Mouse (Mus musculus): ENCODE data around the gene Abcf3. TPM values are rescaled to one million over a fixed set of nuclear protein-coding genes. Genes with fewer than 3 reads are reported as not detected.

Abcf3 gene
- polyA plus RNA-seq, 1 experiment from 2014 or later = 36.3 TPM

DNA sequence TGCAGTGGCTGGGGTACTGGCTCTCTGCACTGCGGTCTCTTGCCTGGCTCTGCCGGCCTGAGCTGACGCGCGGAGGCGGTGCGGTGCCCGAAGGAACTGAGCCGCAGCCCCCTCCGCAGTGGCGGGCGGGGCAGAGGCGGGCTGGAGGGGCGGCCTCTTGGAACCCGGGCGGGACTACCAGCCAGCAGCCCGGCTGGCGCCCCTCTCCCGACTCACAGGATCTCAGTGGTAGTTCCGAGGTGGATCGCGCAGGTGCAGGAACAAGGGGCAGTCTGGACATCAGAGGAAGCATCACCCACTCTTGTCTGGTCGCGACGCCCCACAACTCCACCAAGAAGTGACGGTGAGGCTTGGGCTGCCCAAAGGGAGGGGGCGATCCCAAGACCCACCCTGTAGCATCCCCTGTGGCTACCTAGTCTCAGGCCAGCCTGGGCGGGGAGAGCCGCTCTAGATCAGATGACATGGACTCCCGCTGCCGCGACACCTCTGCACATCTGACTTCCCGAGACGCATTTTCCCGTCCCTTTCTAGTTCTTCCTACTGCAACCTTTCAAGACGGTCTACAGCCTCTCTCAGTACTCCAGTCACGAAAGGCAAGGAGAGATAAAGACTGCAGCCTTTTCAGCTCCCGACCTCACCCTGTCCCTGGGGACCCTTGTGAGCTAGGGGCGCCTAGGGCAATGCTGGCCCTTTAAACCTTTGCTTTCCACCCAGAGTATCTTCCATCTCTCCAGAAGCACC, 41.7 kb downstream of the Abcf3 start:
- H3K36me3 ChIP-seq (ENCODE audit: insufficient read depth, low read length) = no peaks in the 10 kb centered on the region
- no peak overlapping the region for H3K9ac ChIP-seq (replicated peaks; ENCODE audit: low read depth)
- H3K4me3 ChIP-seq (ENCODE audit: low read depth, low read length) = peak overlapping the region; percentile 40
- peak; percentile 38 for ATAC-seq
- H3K9me3 ChIP-seq (ENCODE audit: low read length) = no peaks in the 10 kb centered on the region
- H3K27me3 ChIP-seq (replicated peaks; ENCODE audit: insufficient read depth, low read length) = peaks cover 40% of the 10 kb centered on the region
- H3K4me2 ChIP-seq (replicated peaks; ENCODE audit: low read depth, low read length) = peak overlapping the region; percentile 60
- under 1% methylated on average over 32 of the region's 39 CpGs for WGBS
- no peak for DNase-seq (ENCODE audit: low spot score)
- H3K4me1 ChIP-seq (ENCODE audit: insufficient read depth, low read depth, low read length) = no peaks in the 10 kb centered on the region; the same call in 1 of the 2 replicates
- no peak overlapping the region for H3K27ac ChIP-seq (ENCODE audit: low read length)
- TF ChIP-seq EP300 (IDR thresholded peaks at IDR 0.05) (no peak), CTCF (IDR thresholded peaks at IDR 0.05) (no peak)

- ATAC-seq (no peak), DNase-seq (ENCODE audit: low spot score) (no peak)
- Histone ChIP-seq H3K4me3 (ENCODE audit: low read depth, low read length) (peak overlapping the region; percentile 40; the same call in 1 of the 2 replicates), H3K4me1 (ENCODE audit: insufficient read depth, low read depth, low read length) (no peaks in the 10 kb centered on the region; the same call in 1 of the 2 replicates), H3K4me2 (replicated peaks; ENCODE audit: low read depth, low read length) (peak overlapping the region; percentile 60; the same call in 1 of the 2 replicates), H3K36me3 (ENCODE audit: insufficient read depth, low read length) (no peaks in the 10 kb centered on the region), H3K27ac (ENCODE audit: low read length) (no peak overlapping the region), H3K27me3 (replicated peaks; ENCODE audit: insufficient read depth, low read length) (peaks cover 40% of the 10 kb centered on the region), H3K9me3 (ENCODE audit: low read length) (no peaks in the 10 kb centered on the region), H3K9ac (replicated peaks; ENCODE audit: low read depth) (no peak overlapping the region)
- TF ChIP-seq EP300 (IDR thresholded peaks at IDR 0.05) (no peak), CTCF (IDR thresholded peaks at IDR 0.05) (no peak)
- WGBS = 6% methylated on average over 17 of the region's 17 CpGs
Measured at GRCm38 (mm10) chr16:20590680-20591038, 42.3 kb downstream of the Abcf3 start.

- no peak for TF ChIP-seq CTCF (IDR thresholded peaks at IDR 0.05)
- no peak for TF ChIP-seq EP300 (IDR thresholded peaks at IDR 0.05)
Measured at GRCm38 (mm10) chr16:20591076-20591705, 42.8 kb downstream of the Abcf3 start.

DNA sequence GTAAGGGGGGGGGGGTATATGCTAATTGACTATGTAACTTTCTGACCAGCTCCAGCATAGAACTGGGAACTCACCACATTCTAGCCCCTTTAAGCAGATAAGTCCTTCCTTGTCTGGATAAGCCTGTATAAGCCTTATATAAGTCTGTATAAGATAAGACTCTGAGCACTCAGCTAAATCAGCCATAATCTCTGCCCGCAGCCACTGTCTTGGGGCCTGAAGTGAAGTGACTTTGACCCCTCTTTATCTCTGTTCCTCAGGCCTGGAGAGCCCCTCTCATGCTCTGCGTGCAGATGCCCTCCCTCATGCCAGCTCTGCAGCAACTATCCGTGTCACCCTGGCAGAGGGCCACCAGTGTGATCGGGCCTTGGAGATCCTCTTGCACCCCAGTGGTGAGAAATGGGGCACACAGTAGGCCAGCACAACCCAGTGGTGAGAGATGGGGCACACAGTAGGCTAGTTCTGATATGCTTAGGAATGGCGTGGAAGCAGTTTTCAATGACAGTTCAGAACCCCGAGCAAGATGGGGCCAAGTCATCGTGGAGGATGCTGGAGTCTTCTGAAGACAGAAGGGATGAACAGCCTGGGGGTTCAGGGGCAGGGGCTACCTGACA, 46.8 kb downstream of the Abcf3 start:
- Histone ChIP-seq H3K4me2 (replicated peaks; ENCODE audit: low read depth, low read length) (no peak overlapping the region), H3K4me1 (ENCODE audit: insufficient read depth, low read depth, low read length) (no peaks in the 10 kb centered on the region; the same call in 1 of the 2 replicates), H3K4me3 (ENCODE audit: low read depth, low read length) (no peak overlapping the region), H3K27me3 (replicated peaks; ENCODE audit: insufficient read depth, low read length) (peaks cover 25% of the 10 kb centered on the region), H3K27ac (ENCODE audit: low read length) (no peak overlapping the region), H3K9ac (replicated peaks; ENCODE audit: low read depth) (no peak overlapping the region), H3K36me3 (ENCODE audit: insufficient read depth, low read length) (no peaks in the 10 kb centered on the region), H3K9me3 (ENCODE audit: low read length) (no peaks in the 10 kb centered on the region)
- ATAC-seq (no peak), DNase-seq (ENCODE audit: low spot score) (no peak)
- TF ChIP-seq EP300 (IDR thresholded peaks at IDR 0.05) (no peak), CTCF (IDR thresholded peaks at IDR 0.05) (no peak)
- 79% methylated on average over 7 of the region's 7 CpGs for WGBS

More at GRCm38 (mm10) chr16:20591076-20591705, 42.8 kb downstream of the Abcf3 start:
- Histone ChIP-seq H3K27me3 (replicated peaks; ENCODE audit: insufficient read depth, low read length) (peaks cover 40% of the 10 kb centered on the region), H3K9ac (replicated peaks; ENCODE audit: low read depth) (no peak overlapping the region), H3K36me3 (ENCODE audit: insufficient read depth, low read length) (no peaks in the 10 kb centered on the region), H3K27ac (ENCODE audit: low read length) (no peak overlapping the region), H3K4me1 (ENCODE audit: insufficient read depth, low read depth, low read length) (no peaks in the 10 kb centered on the region; the same call in 1 of the 2 replicates), H3K9me3 (ENCODE audit: low read length) (no peaks in the 10 kb centered on the region), H3K4me2 (replicated peaks; ENCODE audit: low read depth, low read length) (no peak overlapping the region; the same call in 1 of the 2 replicates), H3K4me3 (ENCODE audit: low read depth, low read length) (no peak overlapping the region)
- WGBS = 5% methylated on average over 47 of the region's 48 CpGs
- no peak for ATAC-seq
- no peak for DNase-seq (ENCODE audit: low spot score)

DNA sequence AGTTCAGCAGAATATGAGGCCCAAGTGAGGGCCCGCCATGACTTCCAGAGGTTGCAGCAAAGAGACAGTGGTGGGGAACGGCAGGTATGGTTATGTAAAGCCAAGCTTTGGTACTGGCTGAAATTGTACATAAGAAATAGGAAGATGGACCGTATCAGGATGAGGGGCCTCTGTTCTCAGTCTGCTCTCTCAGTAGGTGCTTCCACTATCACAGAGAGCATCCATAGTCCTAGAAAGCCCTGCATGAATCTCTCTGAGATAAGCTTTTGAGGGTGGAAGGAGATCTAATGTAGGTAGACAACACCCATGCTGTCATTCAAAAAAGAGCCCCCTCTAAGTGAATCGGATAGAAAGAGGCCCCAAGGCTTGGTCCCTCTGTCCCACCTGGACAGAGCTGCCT, 47.4 kb downstream of the Abcf3 start:
- Histone ChIP-seq H3K4me3 (ENCODE audit: low read depth, low read length) (no peak overlapping the region), H3K4me1 (ENCODE audit: insufficient read depth, low read depth, low read length) (no peaks in the 10 kb centered on the region), H3K9ac (replicated peaks; ENCODE audit: low read depth) (no peak overlapping the region), H3K9me3 (ENCODE audit: low read length) (no peaks in the 10 kb centered on the region), H3K4me2 (replicated peaks; ENCODE audit: low read depth, low read length) (no peak overlapping the region), H3K27me3 (replicated peaks; ENCODE audit: insufficient read depth, low read length) (peaks cover 19% of the 10 kb centered on the region), H3K36me3 (ENCODE audit: insufficient read depth, low read length) (no peaks in the 10 kb centered on the region), H3K27ac (ENCODE audit: low read length) (no peak overlapping the region)
- DNase-seq (ENCODE audit: low spot score) = no peak
- TF ChIP-seq CTCF (IDR thresholded peaks at IDR 0.05) (no peak), EP300 (IDR thresholded peaks at IDR 0.05) (no peak)
- no peak for ATAC-seq
- WGBS = 86% methylated on average over 4 of the region's 4 CpGs
